Mouse (Mus musculus) hindbrain, embryonic 14.5 days (tissue): ENCODE measurements at regions not wholly inside any gene's neighbourhood (a gene's known extent, or its start where the extent isn't known, plus 50 kb on each side); places are given as distances from the start of the nearest gene placed in this dataset.

ENCODE experiments used
- ATAC-seq: fragments of 200-750 bp; cut with Nextera tagmentation; 2 replicates; pipeline ENCODE4 v1.8.0; 2017; ENCODE audit warnings: moderate number of reproducible peaks, mild to moderate bottlenecking, moderate TSS enrichment, moderate library complexity; ENCODE audit not compliant: low FRiP score
- DNase-seq: peaks from one replicate; pipeline ENCODE4 v3.0.0-alpha.2; 2015; ENCODE audit warnings: low spot score
- H3K27ac ChIP-seq: fragments of 300-500 bp; sonication (generic); 2 replicates; pipeline ENCODE4 v1.5.1; 2014; ENCODE audit warnings: mild to moderate bottlenecking, moderate library complexity
- H3K27me3 ChIP-seq: fragments of 300-500 bp; sonication (generic); 2 replicates; pipeline ENCODE4 v1.6.1; 2014; ENCODE audit warnings: mild to moderate bottlenecking, low read length, mixed read lengths; ENCODE audit not compliant: control insufficient read depth, insufficient read depth
- H3K36me3 ChIP-seq: fragments of 300-500 bp; sonication (generic); replicated peaks from 2 replicates; pipeline ENCODE4 v1.6.1; 2014; ENCODE audit not compliant: control insufficient read depth, insufficient read depth
- H3K4me1 ChIP-seq: fragments of 300-500 bp; sonication (generic); replicated peaks from 2 replicates; pipeline ENCODE4 v1.6.1; 2014; ENCODE audit warnings: antibody characterized with exemption, low read length, mixed read lengths; ENCODE audit not compliant: control insufficient read depth, insufficient read depth
- H3K4me2 ChIP-seq: fragments of 300-500 bp; sonication (generic); replicated peaks from 2 replicates; pipeline ENCODE4 v1.6.1; 2014; ENCODE audit warnings: mild to moderate bottlenecking, moderate library complexity
- H3K4me3 ChIP-seq: fragments of 300-500 bp; sonication (generic); replicated peaks from 2 replicates; pipeline ENCODE4 v1.5.1; 2014; ENCODE audit warnings: mild to moderate bottlenecking, low read length
- H3K9ac ChIP-seq: fragments of 300-500 bp; sonication (generic); 2 replicates; pipeline ENCODE4 v1.6.1; 2014
- H3K9me3 ChIP-seq: fragments of 300-500 bp; sonication (generic); 2 replicates; pipeline ENCODE4 v1.6.1; 2016; ENCODE audit warnings: low read length; ENCODE audit not compliant: control insufficient read depth
- WGBS: fragments of 180-500 bp; shearing (Covaris S2); extraction: QIAGEN DNeasy Blood & Tissue Kit; methylation state at CpG from one replicate; pipeline ENCODE4 v1.1.7; 2014; 5-methylcytosine and 5-hydroxymethylcytosine counted together

DNA sequence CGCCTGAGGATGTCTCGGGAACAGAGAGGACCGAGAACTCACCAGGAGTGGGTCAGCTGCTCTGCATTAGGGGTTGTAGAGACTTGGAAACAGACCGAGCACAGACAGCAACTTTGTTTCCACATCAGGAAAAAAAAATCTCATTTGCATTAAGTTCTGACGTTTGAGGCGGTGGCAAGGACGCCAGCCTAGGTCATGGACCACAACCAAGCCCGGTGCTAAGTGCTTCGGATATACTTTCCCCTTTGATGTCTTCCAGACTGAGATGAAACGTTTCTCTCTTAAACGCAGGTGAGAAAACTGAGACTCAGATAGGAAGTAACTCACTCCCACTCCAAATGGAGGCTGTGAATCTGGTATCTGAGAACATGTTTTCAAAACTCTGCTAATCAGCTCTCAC, 169.9 kb downstream of the Fam43a start:
- ATAC-seq (no peak), DNase-seq (no peak)
- Histone ChIP-seq H3K9me3 (no peaks in the 10 kb centered on the region), H3K27ac (no peak overlapping the region), H3K4me2 (no peak overlapping the region), H3K9ac (no peak overlapping the region), H3K27me3 (no peaks in the 10 kb centered on the region), H3K4me1 (no peaks in the 10 kb centered on the region), H3K36me3 (no peaks in the 10 kb centered on the region), H3K4me3 (no peak overlapping the region)
- WGBS, result 48% methylated on average over 11 of the region's 11 CpGs

DNA sequence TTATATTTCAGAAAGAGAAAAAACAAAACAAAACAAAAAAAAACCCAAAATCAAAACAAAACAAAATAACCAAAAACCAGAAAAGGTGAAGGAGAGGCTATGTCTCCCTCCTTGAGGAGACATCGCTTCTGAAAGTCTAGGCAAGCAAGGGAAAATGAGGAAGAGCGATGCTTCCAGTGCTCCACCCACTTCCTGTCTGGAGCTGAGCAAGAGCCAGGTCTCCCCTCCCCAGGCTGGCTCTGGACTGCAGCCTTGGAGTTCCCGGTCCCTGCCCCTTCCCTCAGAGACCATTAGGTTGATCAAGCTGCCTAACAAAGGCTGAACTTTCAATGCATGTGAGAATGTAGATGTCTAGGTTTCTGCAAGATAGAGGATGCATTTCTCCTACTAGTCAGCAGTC, 173.3 kb downstream of the Fam43a start:
- WGBS, result 77% methylated on average over 3 of the region's 3 CpGs
- ATAC-seq, result no peak
- Histone ChIP-seq H3K9me3 (no peaks in the 10 kb centered on the region), H3K27me3 (no peaks in the 10 kb centered on the region), H3K36me3 (no peaks in the 10 kb centered on the region), H3K9ac (no peak overlapping the region), H3K4me2 (no peak overlapping the region), H3K4me1 (peaks cover 17% of the 10 kb centered on the region), H3K27ac (no peak overlapping the region), H3K4me3 (no peak overlapping the region)
- DNase-seq, result no peak

- Histone ChIP-seq H3K4me1 (peaks cover 17% of the 10 kb centered on the region), H3K36me3 (no peaks in the 10 kb centered on the region), H3K27me3 (no peaks in the 10 kb centered on the region), H3K4me3 (no peak overlapping the region), H3K9me3 (no peaks in the 10 kb centered on the region), H3K4me2 (no peak overlapping the region), H3K9ac (no peak overlapping the region), H3K27ac (no peak overlapping the region)
- WGBS, result 56% methylated on average over 14 of the region's 14 CpGs
- peak; percentile 60; the same call in 1 of the 2 replicates for ATAC-seq
- no peak for DNase-seq
Observed at GRCm38 (mm10) chr16:30774951-30775661, 175.6 kb downstream of the Fam43a start.

GRCm38 (mm10) chr16:30775740-30776700, 176.5 kb downstream of the Fam43a start:
- Histone ChIP-seq H3K4me1 (peaks cover 17% of the 10 kb centered on the region), H3K27me3 (no peaks in the 10 kb centered on the region), H3K36me3 (no peaks in the 10 kb centered on the region), H3K9me3 (no peaks in the 10 kb centered on the region), H3K9ac (no peak overlapping the region), H3K4me3 (no peak overlapping the region), H3K4me2 (no peak overlapping the region), H3K27ac (no peak overlapping the region)
- ATAC-seq (peak; percentile 37; the same call in 1 of the 2 replicates), DNase-seq (no peak)
- whole genome bisulfite sequencing, result 49% methylated on average over 21 of the region's 21 CpGs

GRCm38 (mm10) chr16:30777416-30777815, 177.9 kb downstream of the Fam43a start:
- ATAC-seq (no peak), DNase-seq (no peak)
- WGBS, result 84% methylated on average over 6 of the region's 6 CpGs
- Histone ChIP-seq H3K4me2 (no peak overlapping the region), H3K27ac (no peak overlapping the region), H3K9ac (no peak overlapping the region), H3K4me1 (peaks cover 17% of the 10 kb centered on the region), H3K4me3 (no peak overlapping the region), H3K27me3 (no peaks in the 10 kb centered on the region), H3K36me3 (no peaks in the 10 kb centered on the region), H3K9me3 (no peaks in the 10 kb centered on the region)

- DNase-seq (no peak), ATAC-seq (no peak)
- WGBS, result 58% methylated on average over 7 of the region's 7 CpGs
- Histone ChIP-seq H3K36me3 (no peaks in the 10 kb centered on the region), H3K4me1 (peaks cover 17% of the 10 kb centered on the region), H3K27ac (no peak overlapping the region), H3K4me3 (no peak overlapping the region), H3K27me3 (no peaks in the 10 kb centered on the region), H3K4me2 (no peak overlapping the region), H3K9me3 (no peaks in the 10 kb centered on the region), H3K9ac (no peak overlapping the region)
Observed at GRCm38 (mm10) chr16:30778078-30778477, 178.6 kb downstream of the Fam43a start.

GRCm38 (mm10) chr16:30778945-30779344, 179.4 kb downstream of the Fam43a start:
- no peak overlapping the region for H3K4me2 ChIP-seq
- H3K27me3 ChIP-seq, result no peaks in the 10 kb centered on the region
- H3K9ac ChIP-seq, result no peak overlapping the region
- no peak overlapping the region for H3K4me3 ChIP-seq
- no peak for DNase-seq
- ATAC-seq, result no peak
- no peaks in the 10 kb centered on the region for H3K9me3 ChIP-seq
- peaks cover 17% of the 10 kb centered on the region for H3K4me1 ChIP-seq
- H3K36me3 ChIP-seq, result no peaks in the 10 kb centered on the region
- no peak overlapping the region for H3K27ac ChIP-seq
- WGBS, result 88% methylated on average over 5 of the region's 5 CpGs

- 92% methylated on average over 5 of the region's 5 CpGs for WGBS
- DNase-seq (no peak), ATAC-seq (no peak)
- Histone ChIP-seq H3K9me3 (no peaks in the 10 kb centered on the region), H3K4me3 (no peak overlapping the region), H3K27ac (no peak overlapping the region), H3K27me3 (no peaks in the 10 kb centered on the region), H3K9ac (no peak overlapping the region), H3K4me1 (no peaks in the 10 kb centered on the region), H3K4me2 (no peak overlapping the region), H3K36me3 (no peaks in the 10 kb centered on the region)
Observed at GRCm38 (mm10) chr16:30784261-30784660, 184.7 kb downstream of the Fam43a start.

- Histone ChIP-seq H3K36me3 (no peaks in the 10 kb centered on the region), H3K27ac (no peak overlapping the region), H3K4me1 (peaks cover under 1% of the 10 kb centered on the region; the same call in 1 of the 2 replicates), H3K9me3 (no peaks in the 10 kb centered on the region), H3K27me3 (no peaks in the 10 kb centered on the region), H3K9ac (no peak overlapping the region), H3K4me3 (no peak overlapping the region), H3K4me2 (no peak overlapping the region)
- WGBS, result 84% methylated on average over 1 of the region's 1 CpGs
- ATAC-seq, result no peak
- DNase-seq, result no peak
Observed at GRCm38 (mm10) chr16:30784949-30785348, 185.4 kb downstream of the Fam43a start.
